Mouse (Mus musculus) hematopoietic stem cell, adult 5-6 weeks (primary cell): ENCODE results near the gene Rgs6. TPM values are rescaled to one million over a fixed set of nuclear protein-coding genes. Genes with fewer than 3 reads are reported as not detected.

ENCODE experiments used
- ATAC-seq, 2 experiments: fragments of 125-278 bp in 1 of 2; replicated peaks in 1 of 2; 2 replicates each; pipeline ENCODE4 v1.8.0; 2016 to 2017; ENCODE audit warnings: inconsistent platforms in 2 of 2, mild to moderate bottlenecking in 2 of 2, moderate number of reproducible peaks in 2 of 2, low read depth in 1 of 2, moderate TSS enrichment in 1 of 2; ENCODE audit not compliant: low FRiP score in 2 of 2, poor library complexity in 2 of 2, severe bottlenecking in 2 of 2, insufficient read depth in 1 of 2, low TSS enrichment in 1 of 2
- total RNA-seq: library from RNA; stranded (forward); fragments of 172-1452, 232-1000 nt; gene quantifications from 2 replicates; pipeline ENCODE4 v1.2.3, GENCODE M21; 2017

The Rgs6 gene
- total RNA-seq, 1 experiment from 2014 or later, result not detected

DNA sequence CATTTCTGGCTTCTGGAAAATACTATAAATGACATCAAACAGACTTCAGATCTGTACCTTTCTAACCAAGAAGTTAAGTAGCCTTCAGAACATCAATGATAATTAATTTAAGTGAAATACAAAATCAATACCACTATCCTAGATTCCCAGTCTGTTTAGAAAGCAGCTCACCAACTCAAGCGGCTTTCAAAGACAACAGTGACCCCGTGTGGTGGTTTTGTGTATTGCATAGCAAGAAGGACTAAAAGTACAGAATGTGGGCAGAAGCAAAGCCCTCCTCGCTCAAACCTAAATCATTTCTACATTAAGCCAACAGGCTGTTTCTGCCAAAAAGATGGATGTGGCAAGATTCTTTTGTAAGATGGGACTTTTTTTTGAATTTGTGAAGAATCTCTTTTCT is 429.9 kb downstream of the Rgs6 start:
- ATAC-seq, result peak in 1 of 2 experiments; percentile 66; a peak in 2 of 4 replicates

DNA sequence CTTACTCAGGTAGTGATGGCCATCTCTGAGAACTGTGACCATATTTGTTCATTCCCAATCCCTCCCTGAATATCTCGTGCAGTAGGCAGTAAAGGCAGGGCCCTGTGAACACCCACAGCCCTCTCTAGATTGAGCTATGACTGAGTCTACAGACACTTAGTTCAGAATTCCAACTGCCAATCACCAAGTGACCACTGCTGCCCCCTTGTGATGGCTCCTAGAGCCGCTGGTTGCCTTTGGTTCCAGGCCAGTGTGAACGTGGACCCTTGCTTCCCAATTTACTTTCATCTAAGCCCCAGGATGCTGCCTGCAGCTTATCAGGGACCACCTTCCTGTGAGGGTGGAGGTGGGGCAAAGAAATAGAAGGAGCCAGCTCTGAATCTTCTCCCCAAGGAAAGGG is 438.9 kb downstream of the Rgs6 start:
- 0 out of 4 replicates have a peak, but pooled peaks of 1 of the 2 experiments have one; percentile 29 for ATAC-seq

DNA sequence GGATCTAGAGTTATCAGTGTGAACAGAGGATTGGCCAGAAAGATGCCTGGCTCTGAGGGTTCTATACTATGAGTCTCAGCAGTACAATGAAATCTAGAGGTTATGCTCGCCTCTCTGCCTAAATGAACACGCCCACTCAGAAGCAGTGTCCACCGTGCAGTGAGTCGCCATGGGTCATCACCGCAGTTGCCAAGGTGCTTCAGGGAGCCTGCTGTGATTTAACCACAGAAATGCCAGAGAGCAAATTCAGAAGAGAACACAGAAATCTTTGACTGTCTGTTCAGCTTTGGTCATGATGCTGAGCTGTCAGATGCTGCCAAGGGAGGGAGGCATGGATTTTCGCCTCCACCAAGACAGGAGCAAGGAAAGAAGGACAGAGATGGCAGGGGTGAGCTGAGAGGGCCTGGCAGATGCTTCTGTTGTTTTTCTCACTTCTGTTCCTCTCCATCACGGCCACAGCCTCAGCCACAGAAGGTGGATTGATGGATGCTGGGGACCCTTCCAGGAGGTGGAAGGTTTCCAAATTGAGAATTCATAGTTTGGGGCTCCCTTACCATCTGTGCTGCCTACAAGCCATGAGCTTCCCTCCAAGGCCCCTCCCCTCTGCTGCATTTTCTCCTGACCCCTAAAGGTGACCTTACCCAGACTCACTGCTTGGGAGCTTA is 445.2 kb downstream of the Rgs6 start:
- no peak for ATAC-seq

DNA sequence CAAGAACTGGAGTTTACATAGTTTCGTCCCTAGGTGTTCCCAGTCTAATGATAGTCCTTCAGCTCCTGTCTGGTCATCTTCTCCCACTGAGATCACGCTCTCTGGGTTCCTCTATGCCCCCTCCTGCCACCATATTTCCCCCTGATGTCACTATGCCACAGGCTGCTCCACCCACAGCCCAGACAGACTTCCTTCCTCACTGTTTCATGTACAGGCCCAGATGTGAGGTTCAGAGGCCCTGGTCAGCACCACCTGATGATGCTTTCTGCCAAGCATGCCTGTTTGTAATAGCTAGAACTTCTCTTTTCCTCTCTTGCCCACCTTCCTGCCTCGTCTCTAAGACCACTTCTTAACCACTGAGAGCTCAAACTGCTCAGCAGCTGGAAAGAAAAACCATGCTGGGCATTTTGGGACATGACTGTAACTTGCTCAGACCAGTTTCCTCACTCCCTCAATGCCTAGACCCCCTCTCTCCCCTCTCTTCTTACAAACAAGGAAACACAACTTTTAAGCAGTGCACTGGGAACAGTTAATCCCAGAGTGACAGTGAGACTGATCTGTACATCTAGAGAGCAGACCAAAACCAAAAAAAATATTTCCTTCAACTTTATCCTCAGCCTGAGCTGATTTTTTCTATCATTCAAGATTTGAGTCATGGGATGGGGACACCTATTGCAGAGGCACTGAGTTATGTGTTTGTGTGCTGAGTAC is 446.9 kb downstream of the Rgs6 start:
- ATAC-seq, result peak; percentile 92 to 95

DNA sequence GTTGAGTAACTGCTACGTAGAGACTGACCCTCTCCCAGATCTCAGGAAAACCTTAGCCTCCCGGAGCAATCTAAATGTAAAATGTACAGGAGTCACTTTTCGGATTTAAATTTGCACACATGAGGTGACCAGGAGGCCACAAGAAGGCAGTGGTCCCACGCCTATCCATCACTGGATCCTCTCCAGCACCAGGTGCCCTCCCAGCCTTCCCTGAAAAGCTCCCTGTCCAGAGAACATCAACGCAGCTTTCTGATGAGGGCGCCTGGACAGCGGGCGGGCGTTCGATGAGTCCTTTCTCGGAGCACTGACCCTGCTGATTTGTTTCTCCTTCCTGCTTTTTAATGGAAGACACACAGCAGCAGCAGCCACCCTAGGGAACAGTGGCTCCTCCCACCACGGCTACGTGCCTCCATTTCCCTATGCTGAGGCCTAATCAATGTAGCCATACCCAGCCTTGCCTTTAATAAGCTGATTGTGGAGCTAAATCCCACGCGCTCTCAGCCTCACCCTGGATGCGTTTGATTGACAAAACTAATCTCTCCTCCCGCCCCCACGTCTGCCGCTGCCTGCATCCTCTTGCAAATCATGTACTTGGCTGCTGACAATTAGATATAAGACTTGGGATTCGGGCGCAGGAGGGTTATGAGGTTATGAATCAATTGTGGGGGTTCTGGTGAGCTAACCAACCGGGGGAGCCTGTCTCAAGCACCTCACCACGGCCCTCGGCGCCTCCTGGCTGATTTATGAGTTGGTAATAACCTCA is 449.9 kb downstream of the Rgs6 start:
- ATAC-seq, result no peak

DNA sequence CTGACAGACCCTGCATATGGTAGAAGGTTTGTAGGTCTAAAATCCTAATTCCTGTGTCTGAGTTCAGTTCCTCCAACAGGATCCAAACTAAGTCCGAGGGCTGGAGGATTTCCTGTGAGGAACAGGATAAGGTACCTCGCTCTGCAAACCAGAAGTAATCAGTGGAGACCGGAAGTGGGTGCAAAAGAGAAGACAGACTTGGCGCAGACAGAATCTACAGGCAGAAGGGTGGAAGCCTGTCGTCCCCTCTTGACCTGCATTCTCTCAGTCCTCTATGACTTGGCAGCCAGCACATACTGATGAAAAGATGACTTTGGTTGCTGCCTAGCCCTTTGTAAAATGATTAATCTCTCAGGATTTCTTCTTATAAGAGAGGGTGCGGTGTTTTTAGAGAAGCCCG is 450.7 kb downstream of the Rgs6 start:
- ATAC-seq, result no peak

DNA sequence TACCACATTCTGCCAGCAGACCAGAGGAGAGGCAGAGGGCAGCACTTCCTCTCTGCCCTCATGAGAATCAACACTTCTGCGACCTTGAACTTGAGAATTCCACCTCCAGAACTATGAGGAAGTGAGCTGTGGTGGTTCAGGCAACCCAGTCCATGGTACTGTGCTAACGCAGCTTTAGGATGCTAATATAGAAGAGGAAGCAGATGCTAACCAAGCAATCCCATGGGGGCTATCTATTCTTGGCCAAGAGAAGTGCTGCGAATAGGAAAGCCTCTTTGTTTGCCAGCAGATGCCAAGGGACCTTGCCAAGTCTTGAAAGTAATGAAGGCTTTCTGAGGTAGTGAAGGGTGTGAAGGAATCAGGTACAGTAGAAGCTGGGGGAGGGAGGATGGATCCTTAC is 451.8 kb downstream of the Rgs6 start:
- ATAC-seq, result peak; percentile 28 to 61

DNA sequence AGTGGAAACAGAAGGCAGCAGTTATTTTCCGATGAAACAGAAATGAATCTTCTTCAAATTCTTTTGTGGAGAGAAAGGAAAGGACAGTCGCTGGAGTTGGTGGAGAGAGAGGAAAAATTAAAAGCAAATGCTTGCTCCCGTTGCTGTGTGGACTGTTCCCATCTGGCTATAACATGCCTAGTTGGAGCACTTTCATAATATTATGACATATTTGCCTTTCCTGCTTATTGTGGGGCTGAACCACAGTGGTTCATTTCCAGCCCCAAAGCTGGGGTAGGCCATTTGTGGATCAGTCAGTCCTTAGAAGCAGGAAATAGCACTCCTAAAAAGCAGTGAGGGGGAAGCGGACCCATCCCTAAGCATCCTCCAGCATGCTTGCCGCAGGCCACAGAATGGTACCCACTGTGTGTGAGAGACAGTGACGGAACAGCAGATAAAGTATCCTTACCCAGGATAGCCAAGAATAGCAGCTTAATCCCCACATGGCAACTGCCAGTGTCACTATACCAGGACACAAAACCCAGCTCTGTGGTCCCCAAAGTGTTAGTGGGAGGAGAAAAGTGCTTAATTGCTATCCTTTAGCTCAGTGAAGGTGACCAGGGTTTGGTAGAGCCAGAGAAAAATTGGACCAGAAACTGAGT is 456.0 kb downstream of the Rgs6 start:
- no peak for ATAC-seq

DNA sequence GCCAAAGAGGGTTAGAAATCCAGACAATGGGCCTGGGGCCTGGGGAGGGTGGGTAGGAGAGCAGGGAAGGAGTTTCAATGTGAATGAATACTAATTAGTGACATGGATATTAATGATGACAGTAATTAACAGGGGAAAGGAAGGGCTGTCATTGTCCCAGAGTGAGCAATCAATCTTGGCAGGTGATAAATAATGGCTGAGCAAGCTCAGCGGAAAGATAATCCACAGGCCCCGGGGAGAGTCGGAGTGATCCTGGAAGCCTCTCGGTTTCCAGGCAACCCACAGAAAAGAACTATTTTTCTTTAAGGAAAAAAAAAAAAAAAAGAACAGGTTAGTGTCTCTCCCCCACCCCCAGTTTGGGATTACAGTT is 456.5 kb downstream of the Rgs6 start:
- ATAC-seq, result no peak

DNA sequence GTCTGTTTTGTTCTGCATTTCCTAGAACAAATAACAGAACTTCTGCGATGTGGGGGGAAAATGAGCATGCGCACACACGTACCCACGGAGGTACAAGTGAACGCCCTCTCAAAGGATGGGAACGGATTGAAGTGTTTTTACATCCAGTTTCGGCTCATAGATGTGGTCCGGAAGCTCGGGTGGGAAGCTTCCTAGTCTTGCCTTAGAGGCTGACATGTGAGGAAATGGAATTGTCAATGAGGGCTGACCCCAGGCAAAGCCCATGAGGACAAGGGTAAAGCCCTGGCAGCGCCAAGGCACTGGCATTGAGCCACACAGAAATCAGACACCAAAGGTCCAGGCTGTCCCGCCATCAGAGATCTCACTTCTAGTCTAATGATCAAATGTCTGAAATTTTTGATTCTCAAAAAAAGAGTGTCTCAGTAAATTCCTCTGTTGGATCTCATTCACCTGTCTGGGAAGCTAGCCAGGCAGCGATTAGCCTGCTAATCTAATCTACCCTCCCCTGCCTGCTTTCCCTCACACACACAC is 457.0 kb downstream of the Rgs6 start:
- no peak for ATAC-seq

DNA sequence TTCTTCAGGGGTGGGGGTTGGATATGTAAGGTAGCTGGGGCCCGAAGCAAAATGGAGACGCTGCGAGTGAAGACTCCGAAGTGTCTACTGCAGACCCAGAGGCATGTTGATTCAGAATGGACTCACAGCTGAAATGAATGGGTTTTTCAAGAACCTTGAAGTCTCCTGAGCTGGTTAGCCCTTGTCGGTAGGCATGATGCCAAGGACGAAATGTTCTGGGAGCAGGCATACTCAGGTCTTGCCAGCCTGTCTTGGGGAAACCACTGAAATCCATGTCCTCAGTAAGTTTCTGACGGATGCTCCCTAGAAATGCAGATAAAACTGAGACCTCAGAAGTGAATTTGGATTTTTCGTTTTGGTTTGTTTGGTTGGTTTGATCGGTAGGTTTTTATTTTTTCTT is 458.6 kb downstream of the Rgs6 start:
- ATAC-seq, result no peak

DNA sequence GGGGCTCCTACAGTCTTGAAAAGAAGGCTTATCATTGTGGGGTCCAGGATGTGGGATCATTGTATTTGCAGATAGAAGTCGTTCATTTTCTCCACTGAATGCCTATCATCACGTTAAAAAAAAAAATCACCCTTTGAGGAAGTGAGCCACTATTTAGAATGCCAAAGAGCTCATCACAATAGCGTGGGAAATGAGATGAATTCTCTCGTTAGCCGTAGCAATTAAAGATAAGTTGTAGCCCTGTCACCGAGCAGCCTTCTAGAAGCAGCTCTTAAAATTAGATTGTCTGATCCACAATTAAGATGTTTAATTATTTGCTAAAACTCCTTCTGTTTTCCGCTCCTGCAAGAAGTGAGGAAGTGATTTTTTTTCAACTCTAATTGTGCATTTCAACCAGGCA is 459.6 kb downstream of the Rgs6 start:
- ATAC-seq, result no peak

DNA sequence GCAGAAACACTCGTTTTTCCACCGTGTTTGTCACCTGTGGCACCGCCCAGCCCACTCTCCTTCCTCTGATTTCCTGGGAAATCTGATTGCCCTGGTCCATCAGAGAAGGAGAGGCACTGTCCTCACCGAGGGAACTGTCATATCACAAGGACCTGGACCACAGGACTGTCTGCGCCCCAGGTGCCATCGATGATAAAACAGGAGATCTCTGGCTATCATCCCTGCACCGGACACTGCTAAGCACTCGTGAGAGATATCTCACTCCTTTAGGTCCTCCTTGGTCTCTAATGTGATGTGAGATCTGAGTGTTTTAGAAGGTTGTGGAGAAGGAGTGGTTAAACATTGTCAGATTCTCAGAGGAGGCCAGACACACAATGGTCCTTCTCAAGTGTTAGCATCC is 462.4 kb downstream of the Rgs6 start:
- ATAC-seq, result no peak

DNA sequence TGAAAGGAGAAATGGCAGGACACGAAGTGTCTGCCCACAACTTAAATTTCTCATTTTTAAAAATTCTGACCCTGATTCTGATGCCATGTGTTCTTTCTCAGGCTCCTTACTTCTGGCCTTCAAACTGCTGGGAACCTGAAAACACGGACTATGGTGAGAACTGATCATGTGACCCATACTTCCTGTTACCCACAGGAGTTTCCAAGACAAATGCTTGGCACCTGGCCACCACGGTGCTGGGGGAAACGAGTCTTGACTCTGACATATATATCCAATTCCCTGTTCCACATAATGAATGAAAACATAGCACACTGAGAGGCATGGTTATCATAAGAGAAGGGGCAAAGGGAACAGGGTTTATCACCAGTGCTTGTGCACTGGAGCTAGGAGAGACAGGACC is 464.3 kb downstream of the Rgs6 start:
- ATAC-seq, result no peak

DNA sequence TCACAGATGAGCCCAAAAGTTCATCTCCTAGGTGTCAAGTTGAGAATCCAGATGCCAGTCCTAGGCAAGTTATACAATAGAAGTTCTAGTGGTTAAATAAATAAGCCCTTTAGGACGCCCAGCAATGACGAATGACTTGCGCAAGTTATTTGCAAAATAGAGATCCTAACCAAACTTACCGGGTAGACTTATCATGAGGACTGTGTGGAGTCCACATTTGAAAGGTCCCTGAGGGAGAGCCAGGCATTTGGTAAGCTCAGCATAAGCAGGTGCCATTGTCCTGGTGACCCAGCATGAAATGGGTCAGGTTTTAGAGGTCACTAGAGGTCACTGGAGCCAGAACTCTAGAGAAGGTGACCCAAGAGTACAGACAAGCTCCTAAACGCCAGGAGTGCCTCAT is 467.6 kb downstream of the Rgs6 start:
- ATAC-seq, result no peak

DNA sequence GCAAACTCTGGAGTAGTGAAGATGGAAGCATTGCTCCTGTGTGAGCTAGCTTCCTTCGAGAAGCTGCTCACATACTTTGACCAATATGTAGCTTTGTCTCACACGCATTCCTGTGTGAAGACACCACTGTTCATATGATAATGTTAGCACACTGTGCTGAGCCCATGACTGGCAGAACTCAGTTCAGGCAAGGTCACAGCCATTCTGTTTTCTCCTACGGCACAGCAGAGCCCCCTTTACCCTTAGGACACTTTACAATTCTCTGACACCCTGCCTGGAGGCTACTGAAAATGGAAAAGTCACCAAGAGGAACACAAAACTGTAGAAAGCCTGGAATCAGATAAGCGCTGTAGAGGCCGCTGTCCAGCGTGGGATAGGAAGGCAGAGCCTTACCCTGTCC is 478.3 kb downstream of the Rgs6 start:
- ATAC-seq, result no peak

DNA sequence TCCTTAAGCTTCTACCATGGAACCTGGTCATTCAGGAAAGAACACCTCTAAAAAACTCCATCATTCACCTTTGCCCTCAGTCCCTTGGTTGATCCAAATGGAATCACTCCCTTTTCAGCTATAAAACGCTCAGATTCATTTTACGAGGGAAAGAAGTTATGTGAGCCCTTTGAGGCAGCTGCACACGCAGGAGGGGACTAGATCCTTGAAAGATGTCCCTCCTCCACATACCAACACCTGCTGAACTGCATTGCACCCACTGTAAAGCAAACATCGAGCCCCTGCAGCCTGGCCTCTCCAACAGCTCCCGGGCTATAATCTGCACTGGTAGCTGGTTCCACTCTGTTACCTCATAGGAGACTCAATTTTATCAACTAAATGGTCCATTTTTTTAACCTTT is 482.8 kb downstream of the Rgs6 start:
- no peak for ATAC-seq
